Mouse (Mus musculus) macrophage (primary cell): ENCODE data around the gene Sucnr1. TPM values are rescaled to one million over a fixed set of nuclear protein-coding genes. Genes with fewer than 3 reads are reported as not detected.

Source experiments
- polyA plus RNA-seq: library from polyadenylated mRNA; stranded (reverse); fragments of 250-400 nt; gene quantifications from 3 replicates; pipeline ENCODE4 v1.2.4, GENCODE M21; 2018; ENCODE audit warnings: inconsistent platforms

The Sucnr1 gene
- polyA plus RNA-seq, 1 experiment from 2014 or later = not detected

Other genes with a start within 250 kb of the Sucnr1 start
- not detected in 3 replicates for gene Gm8298, start 220.8 kb upstream of the Sucnr1 start, polyA plus RNA-seq
- gene C130079G13Rik, start 156.7 kb upstream of the Sucnr1 start, polyA plus RNA-seq = not detected in 3 replicates
- not detected in 3 replicates for gene Aadacl2, start 75.1 kb upstream of the Sucnr1 start, polyA plus RNA-seq
- not detected in 3 replicates for gene Aadac, start 56.2 kb upstream of the Sucnr1 start, polyA plus RNA-seq